Mouse (Mus musculus): ENCODE data around the gene Astn2.

DNA sequence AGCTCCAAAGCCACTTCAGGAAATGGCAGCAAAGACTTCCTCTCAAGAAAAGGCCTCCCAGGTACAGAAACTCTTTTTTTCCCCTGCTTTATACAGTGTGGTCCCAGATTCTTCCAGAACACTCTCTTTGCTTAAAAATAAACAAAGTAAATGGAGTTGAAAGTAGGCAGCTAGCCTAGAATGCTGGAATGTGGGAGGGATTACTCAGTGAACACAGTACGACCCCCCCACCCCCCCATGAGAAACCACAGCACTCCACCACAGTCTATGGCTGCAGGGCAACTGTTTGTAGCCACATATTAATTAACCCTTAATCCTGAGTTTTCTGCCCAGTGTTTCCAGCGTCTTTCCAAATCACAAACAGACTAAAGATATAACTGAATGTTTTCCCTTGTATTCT lies 25.8 kb downstream of the Astn2 start:
- TF ChIP-seq CTCF (IDR thresholded peaks at IDR 0.05; ENCODE audit: low read depth, low read length): no peak
- no peak for TF ChIP-seq POLR2A (IDR thresholded peaks at IDR 0.05; ENCODE audit: borderline replicate concordance, low read depth, low read length)
